Mouse (Mus musculus) stomach, embryonic 14.5 days (tissue): ENCODE data around the gene Lifr. TPM values are rescaled to one million over a fixed set of nuclear protein-coding genes. Genes with fewer than 3 reads are reported as not detected.

ENCODE experiments used
- ATAC-seq: fragments of 200-750 bp; cut with Nextera tagmentation; 2 replicates; pipeline ENCODE4 v1.8.0; 2017; ENCODE audit warnings: low read depth, moderate TSS enrichment; ENCODE audit not compliant: insufficient number of reproducible peaks, insufficient read depth, low FRiP score
- H3K27ac ChIP-seq: fragments of 300-500 bp; sonication (generic); 2 replicates; pipeline ENCODE4 v1.5.1; 2014; ENCODE audit warnings: mild to moderate bottlenecking, low read length, moderate library complexity, mixed read lengths
- H3K27me3 ChIP-seq: fragments of 300-500 bp; sonication (generic); 2 replicates; pipeline ENCODE4 v1.6.1; 2014; ENCODE audit warnings: low read length, control low read depth, mixed read lengths; ENCODE audit not compliant: control insufficient read depth, insufficient read depth
- H3K36me3 ChIP-seq: fragments of 300-500 bp; sonication (generic); 2 replicates; pipeline ENCODE4 v1.6.1; 2014; ENCODE audit warnings: mild to moderate bottlenecking, control low read depth, low read length, moderate library complexity, mixed read lengths; ENCODE audit not compliant: control insufficient read depth, insufficient read depth
- H3K4me1 ChIP-seq: fragments of 300-500 bp; sonication (generic); 2 replicates; pipeline ENCODE4 v1.6.1; 2014; ENCODE audit warnings: low read length, control low read depth, mixed read lengths; ENCODE audit not compliant: control insufficient read depth, insufficient read depth
- H3K4me2 ChIP-seq: fragments of 300-500 bp; sonication (generic); replicated peaks from 2 replicates; pipeline ENCODE4 v1.6.1; 2014; ENCODE audit warnings: low read depth, low read length, control low read depth
- H3K4me3 ChIP-seq: fragments of 300-500 bp; sonication (generic); 2 replicates; pipeline ENCODE4 v1.5.1; 2014; ENCODE audit warnings: low read depth, low read length, control low read depth
- H3K9ac ChIP-seq: fragments of 300-500 bp; sonication (generic); replicated peaks from 2 replicates; pipeline ENCODE4 v1.6.1; 2014; ENCODE audit warnings: low read depth, mild to moderate bottlenecking, control low read depth, low read length, moderate library complexity, mixed read lengths
- H3K9me3 ChIP-seq: fragments of 300-500 bp; sonication (generic); 2 replicates; pipeline ENCODE4 v1.6.1; 2016; ENCODE audit warnings: low read depth, low read length, control low read depth; ENCODE audit not compliant: control insufficient read depth
- WGBS: fragments of 180-500 bp; shearing (Covaris S2); extraction: QIAGEN DNeasy Blood & Tissue Kit; methylation state at CpG from one replicate; pipeline ENCODE4 v1.1.7; 2014; 5-methylcytosine and 5-hydroxymethylcytosine counted together
- polyA plus RNA-seq: library from polyadenylated mRNA; unstranded; fragments of >200 nt; fragmentation: Nextera tagmentation; extraction: Ambion mirVana; gene quantifications from 2 replicates; pipeline ENCODE4 v1.2.1, GENCODE M21; 2014

Lifr gene
- polyA plus RNA-seq, 1 experiment from 2014 or later, result 23.6 TPM

DNA sequence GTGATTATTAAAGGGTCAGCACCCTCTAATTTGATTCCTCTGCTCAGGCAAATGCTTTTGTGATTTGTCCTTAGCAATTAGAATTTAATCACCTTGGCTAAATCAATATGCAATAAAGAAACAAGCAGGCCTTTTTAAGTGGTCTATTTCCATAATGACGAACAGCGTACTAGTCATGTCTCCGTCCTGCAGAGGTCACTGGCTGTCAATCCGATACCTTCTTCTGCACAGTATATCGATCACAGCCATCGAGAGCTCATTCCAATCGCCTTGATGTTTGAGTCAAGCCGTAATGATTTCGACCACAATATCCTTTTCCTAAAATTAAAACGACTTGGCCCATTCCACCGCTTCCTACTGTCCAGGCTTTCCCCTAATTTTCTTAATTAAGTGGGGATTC, 149.5 kb downstream of the Lifr start:
- Histone ChIP-seq H3K9ac (no peak overlapping the region), H3K4me3 (no peak overlapping the region), H3K9me3 (no peaks in the 10 kb centered on the region), H3K4me1 (no peaks in the 10 kb centered on the region), H3K27ac (no peak overlapping the region), H3K27me3 (no peaks in the 10 kb centered on the region), H3K4me2 (no peak overlapping the region), H3K36me3 (no peaks in the 10 kb centered on the region)
- 93% methylated on average over 11 of the region's 11 CpGs for WGBS
- ATAC-seq, result no peak

DNA sequence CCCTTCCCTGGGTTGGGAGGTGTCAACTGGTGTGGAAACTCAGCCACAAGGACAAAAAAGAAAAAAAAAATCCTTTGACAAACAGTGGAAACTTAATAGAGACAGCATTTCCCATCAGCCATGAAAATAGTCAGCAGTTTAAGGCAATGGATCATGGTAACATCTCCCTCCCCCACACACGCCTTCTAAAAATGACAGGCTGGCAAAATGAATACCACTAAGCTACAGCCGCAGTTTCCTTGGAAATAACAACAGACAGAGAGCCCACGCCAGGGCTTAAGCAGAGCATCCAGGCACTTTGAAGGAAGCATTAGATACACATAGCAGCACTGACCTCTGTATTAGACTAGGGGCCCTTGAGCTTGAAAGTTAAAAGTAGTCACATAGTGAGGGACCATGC, 150.5 kb downstream of the Lifr start:
- H3K4me2 ChIP-seq, result no peak overlapping the region
- no peaks in the 10 kb centered on the region for H3K27me3 ChIP-seq
- no peak overlapping the region for H3K4me3 ChIP-seq
- no peaks in the 10 kb centered on the region for H3K9me3 ChIP-seq
- no peaks in the 10 kb centered on the region for H3K4me1 ChIP-seq
- no peak overlapping the region for H3K27ac ChIP-seq
- no peaks in the 10 kb centered on the region for H3K36me3 ChIP-seq
- WGBS, result 57% methylated on average over 3 of the region's 3 CpGs
- ATAC-seq, result no peak
- no peak overlapping the region for H3K9ac ChIP-seq

DNA sequence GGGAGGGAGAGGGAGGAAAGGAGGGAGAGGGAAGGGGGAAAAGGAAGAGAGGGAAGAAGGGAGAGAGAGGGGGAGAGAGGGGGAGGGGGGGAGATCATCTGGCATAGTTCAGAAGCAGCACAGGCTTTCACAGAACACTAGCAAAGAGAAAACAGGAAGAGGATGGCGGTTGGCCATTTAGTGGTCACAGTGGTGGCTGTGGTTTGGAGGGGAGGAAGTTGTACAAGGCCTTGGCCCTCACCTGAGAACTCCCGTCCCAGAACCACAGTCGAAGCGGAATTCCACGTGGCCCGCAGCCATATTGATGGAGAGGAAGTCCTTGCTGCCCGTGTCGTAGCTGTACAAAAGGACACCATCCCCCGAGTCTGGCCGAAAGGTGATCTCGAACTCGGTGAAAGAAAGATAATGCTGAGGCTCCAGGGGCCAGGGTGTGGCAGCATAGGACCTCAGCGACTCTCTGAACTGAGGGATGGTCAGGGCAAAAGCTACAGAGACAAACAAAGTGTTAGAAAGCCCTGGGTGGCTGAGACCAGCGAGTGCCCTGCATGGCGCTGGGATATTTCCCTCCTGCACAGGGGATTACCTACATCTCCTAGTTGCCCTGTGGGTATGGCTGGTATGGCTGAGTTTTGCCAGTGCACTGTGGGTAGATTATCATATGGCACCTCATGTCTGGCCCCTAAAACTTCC, 151.9 kb downstream of the Lifr start:
- WGBS, result 83% methylated on average over 15 of the region's 15 CpGs
- Histone ChIP-seq H3K4me2 (no peak overlapping the region), H3K9me3 (no peaks in the 10 kb centered on the region), H3K9ac (no peak overlapping the region), H3K4me1 (no peaks in the 10 kb centered on the region), H3K27ac (no peak overlapping the region), H3K27me3 (no peaks in the 10 kb centered on the region), H3K36me3 (no peaks in the 10 kb centered on the region), H3K4me3 (no peak overlapping the region)
- no peak for ATAC-seq

Other genes with a start within 250 kb of the Lifr start
- gene Osmr, start 215.6 kb upstream of the Lifr start, polyA plus RNA-seq, result 1.1 and 2.0 TPM in 2 replicates